ENCODE assay signal across 20 mouse cellular contexts in the genomic region with DNA sequence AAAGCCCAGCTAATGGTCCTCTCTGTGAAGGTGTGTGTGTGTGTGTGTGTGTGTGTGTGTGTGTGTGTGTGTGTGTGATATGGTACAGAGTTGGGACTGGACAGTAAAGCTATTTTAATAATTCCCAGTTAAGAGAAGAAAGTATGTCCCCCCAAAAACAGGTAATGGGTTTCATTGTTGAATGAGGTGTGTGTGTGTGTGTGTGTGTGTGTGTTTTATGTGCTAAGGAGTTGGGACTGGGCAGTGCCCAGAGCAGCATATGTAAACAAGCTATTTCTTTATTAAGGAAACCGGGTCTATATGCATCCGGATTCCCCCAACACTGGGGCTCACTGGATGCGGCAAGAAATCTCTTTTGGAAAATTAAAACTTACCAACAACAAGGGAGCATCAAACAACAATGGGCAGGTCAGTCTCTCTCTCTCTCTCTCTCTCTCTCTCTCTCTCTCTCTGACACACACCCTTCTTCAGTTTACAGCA. TPM values are rescaled to one million over a fixed set of nuclear protein-coding genes. Genes with fewer than 3 reads are reported as not detected.
DNase-seq lines count a peak whose midpoint lies in the region; ATAC-seq and TF ChIP-seq lines count a peak whose summit lies in the region.
"Had no signal": no experiment of that assay in that cellular context is flagged by ENCODE, and none has a peak within 500 bp of the region (broad histone marks: within the 10 kb centered on the region; RNA-seq: fewer than 3 reads in every experiment).

No protein-coding gene starts in this region.

- no peaks in the 10 kb centered on the region for H3K36me3 ChIP-seq in forebrain, embryonic 10.5 days (replicated peaks)
- no peaks in the 10 kb centered on the region for H3K36me3 ChIP-seq in limb, embryonic 10.5 days
- H3K36me3 ChIP-seq in lung, postnatal 0 days (ENCODE audit: insufficient read depth, low read length): no peaks in the 10 kb centered on the region
- H3K36me3 ChIP-seq: heart, embryonic 13.5 days; neural tube, embryonic 13.5 days had no signal

- H3K27me3 ChIP-seq in forebrain, embryonic 10.5 days (ENCODE audit: poor library complexity, severe bottlenecking): peaks cover 100% of the 10 kb centered on the region
- peaks cover 100% of the 10 kb centered on the region for H3K27me3 ChIP-seq in limb, embryonic 10.5 days (ENCODE audit: low read depth, poor library complexity, severe bottlenecking)
- H3K27me3 ChIP-seq in lung, postnatal 0 days (replicated peaks; ENCODE audit: insufficient read depth, low read length): peaks cover 67% of the 10 kb centered on the region
- H3K27me3 ChIP-seq: Patski had no signal

- H3K4me2 ChIP-seq in lung, postnatal 0 days (replicated peaks; ENCODE audit: low read depth, low read length): no peak overlapping the region
- H3K4me2 ChIP-seq: liver, embryonic 11.5 days had no signal

- TF ChIP-seq EP300 in lung, postnatal 0 days (IDR thresholded peaks at IDR 0.05): no peak

- no peak for DNase-seq in layer of hippocampus, adult 2 months (ENCODE audit: low spot score in 2 of 2)
- no peak for DNase-seq in layer of hippocampus, postnatal 14 days (ENCODE audit: low spot score in 2 of 2)
- DNase-seq in forebrain, embryonic 10.5 days (ENCODE audit: extremely low spot score, low spot score): peak; percentile 16
- DNase-seq in limb, embryonic 10.5 days (ENCODE audit: low spot score): peak; percentile 31
- no peak for DNase-seq in adrenal gland, postnatal 25 days
- no peak for DNase-seq in gastrocnemius, postnatal 10 days
- DNase-seq in lung, postnatal 0 days (ENCODE audit: low spot score): no peak
- DNase-seq: adrenal gland, postnatal 14 days; heart, postnatal 4 days; layer of hippocampus, adult 9-11 months; thymus, postnatal 14 days had no signal

- peak overlapping the region; percentile 71 for H3K4me3 ChIP-seq in layer of hippocampus, adult 2 months
- peak overlapping the region; percentile 88 for H3K4me3 ChIP-seq in cortical plate, adult 2 months (ENCODE audit: insufficient read depth, low read length)
- H3K4me3 ChIP-seq in forebrain, embryonic 10.5 days: peak overlapping the region; percentile 38; the same call in 1 of the 2 replicates
- H3K4me3 ChIP-seq in limb, embryonic 10.5 days: no peak overlapping the region
- no peak overlapping the region for H3K4me3 ChIP-seq in lung, postnatal 0 days (ENCODE audit: low read depth, low read length)
- H3K4me3 ChIP-seq: neural tube, embryonic 13.5 days had no signal

- peak overlapping the region; percentile 94 for H3K27ac ChIP-seq in layer of hippocampus, adult 2 months
- peak overlapping the region; percentile 80 for H3K27ac ChIP-seq in cortical plate, adult 2 months (ENCODE audit: insufficient read depth, low read length)
- no peak overlapping the region; the same call in 1 of the 2 replicates for H3K27ac ChIP-seq in forebrain, embryonic 10.5 days
- no peak overlapping the region for H3K27ac ChIP-seq in limb, embryonic 10.5 days
- no peak overlapping the region for H3K27ac ChIP-seq in lung, postnatal 0 days (ENCODE audit: low read length)
- H3K27ac ChIP-seq: heart, embryonic 13.5 days; macrophage; neural tube, embryonic 13.5 days had no signal

- 2% methylated on average over 3 of the region's 3 CpGs for WGBS in forebrain, embryonic 10.5 days
- 0% methylated on average over 3 of the region's 3 CpGs for WGBS in limb, embryonic 10.5 days
- WGBS in lung, postnatal 0 days: 18% methylated on average over 3 of the region's 3 CpGs

- no peak for TF ChIP-seq CTCF in layer of hippocampus, adult 2 months (conservative IDR thresholded peaks at IDR 0.05)
- TF ChIP-seq CTCF in cortical plate, adult 2 months (IDR thresholded peaks at IDR 0.05; ENCODE audit: extremely low read depth, insufficient read depth, low read length): no peak
- no peak for TF ChIP-seq CTCF in lung, postnatal 0 days (IDR thresholded peaks at IDR 0.05)

- no peak overlapping the region for H3K9ac ChIP-seq in lung, postnatal 0 days (replicated peaks; ENCODE audit: low read depth)
- H3K9ac ChIP-seq: heart, embryonic 13.5 days; lung, embryonic 14.5 days; neural tube, embryonic 13.5 days had no signal

- H3K9me3 ChIP-seq in forebrain, embryonic 10.5 days: no peaks in the 10 kb centered on the region
- no peaks in the 10 kb centered on the region for H3K9me3 ChIP-seq in limb, embryonic 10.5 days (replicated peaks)
- H3K9me3 ChIP-seq in lung, postnatal 0 days (ENCODE audit: low read length): no peaks in the 10 kb centered on the region
- H3K9me3 ChIP-seq: heart, embryonic 13.5 days; neural tube, embryonic 13.5 days had no signal

- H3K4me1 ChIP-seq in cortical plate, adult 2 months (ENCODE audit: control insufficient read depth, insufficient read depth, low read length): no peaks in the 10 kb centered on the region; the same call in 1 of the 2 replicates
- peaks cover 43% of the 10 kb centered on the region for H3K4me1 ChIP-seq in forebrain, embryonic 10.5 days
- peaks cover 36% of the 10 kb centered on the region for H3K4me1 ChIP-seq in limb, embryonic 10.5 days
- H3K4me1 ChIP-seq in lung, postnatal 0 days (ENCODE audit: insufficient read depth, low read depth, low read length): peaks cover 5% of the 10 kb centered on the region; the same call in 1 of the 2 replicates

- ATAC-seq in lung, postnatal 0 days: no peak
- ATAC-seq: activated CD4-positive, CD25-positive, alpha-beta regulatory T cell, adult 4 months; Patski had no signal

- no peak for TF ChIP-seq POLR2A in cortical plate, adult 2 months (IDR thresholded peaks at IDR 0.05; ENCODE audit: extremely low read depth, insufficient read depth, low read length)

RNA-seq across cellular contexts. Expression of a gene that starts 3.7 kb away (rescaled TPM):
- 10 to 100 TPM; 41.1 to 45.3 TPM for total RNA-seq in layer of hippocampus, adult 2 months (2021)
- 10 to 100 TPM; 29.2 to 31.4 TPM for total RNA-seq in layer of hippocampus, postnatal 14 days (2021)
- 75.5 and 76.3 TPM in 2 replicates for polyA plus RNA-seq in cortical plate, adult 2 months (2012; rRNA removed)
- polyA plus RNA-seq in forebrain, embryonic 10.5 days (2016; fragmentation: Nextera tagmentation; extraction: Ambion mirVana): 2.4 and 5.0 TPM in 2 replicates
- 0.04 and 0.10 TPM in 2 replicates for polyA plus RNA-seq in limb, embryonic 10.5 days (2016; fragmentation: Nextera tagmentation; extraction: Ambion mirVana)
- total RNA-seq in adrenal gland, postnatal 25 days (2021): not detected in 2 replicates
- total RNA-seq in gastrocnemius, postnatal 10 days (2021): under 1 TPM; 0.23 to 0.32 TPM
- polyA plus RNA-seq in lung, postnatal 0 days (2015; fragmentation: Nextera tagmentation; extraction: Ambion mirVana): 0.02 TPM in 1 of 2 replicates, not detected in the other
- total RNA-seq: adrenal gland, postnatal 14 days; heart, postnatal 4 days had no signal
- polyA plus RNA-seq: activated CD4-positive, CD25-positive, alpha-beta regulatory T cell, adult 4 months; gonadal fat pad, adult 2 months; macrophage had no signal

Comparison
In these comparisons a context has a peak if more than half of its experiments do, and no peak if none do; other contexts are left out.
1. DNase-seq: peak in forebrain, embryonic 10.5 days (single experiment) and limb, embryonic 10.5 days (single experiment); none in layer of hippocampus, adult 2 months (0 of 2), layer of hippocampus, postnatal 14 days (0 of 2), adrenal gland, postnatal 25 days (single experiment), gastrocnemius, postnatal 10 days (single experiment) and lung, postnatal 0 days (single experiment).
2. H3K27ac ChIP-seq: peak in layer of hippocampus, adult 2 months (single experiment) and cortical plate, adult 2 months (single experiment); none in forebrain, embryonic 10.5 days (single experiment), limb, embryonic 10.5 days (single experiment) and lung, postnatal 0 days (single experiment).
3. H3K4me3 ChIP-seq: peak in layer of hippocampus, adult 2 months (single experiment), cortical plate, adult 2 months (single experiment) and forebrain, embryonic 10.5 days (single experiment); none in limb, embryonic 10.5 days (single experiment) and lung, postnatal 0 days (single experiment).
4. RNA of a gene that starts 3.7 kb away (total RNA-seq): 41.1 to 45.3 TPM in layer of hippocampus, adult 2 months and 29.2 to 31.4 TPM in layer of hippocampus, postnatal 14 days; 0.23 to 0.32 TPM in gastrocnemius, postnatal 10 days and not detected in adrenal gland, postnatal 25 days; every median in the first group is over 10 times any median in the second.